Mouse (Mus musculus): ENCODE measurements around the gene Pak7. TPM values are rescaled to one million over a fixed set of nuclear protein-coding genes. Genes with fewer than 3 reads are reported as not detected.
A peak's percentile ranks its signal among the peaks of the same experiment; 100 is the strongest.

Gene Pak7
- polyA plus RNA-seq, 1 experiment from 2014 or later: 34.7 TPM

- H3K9ac ChIP-seq (replicated peaks; ENCODE audit: low read depth, low read length): no peak overlapping the region
- no peak overlapping the region for H3K4me2 ChIP-seq (ENCODE audit: low read length)
- H3K27me3 ChIP-seq (replicated peaks; ENCODE audit: control insufficient read depth, insufficient read depth, low read length): no peaks in the 10 kb centered on the region
- H3K9me3 ChIP-seq (ENCODE audit: control insufficient read depth, low read length): no peaks in the 10 kb centered on the region
- no peaks in the 10 kb centered on the region for H3K4me1 ChIP-seq (replicated peaks; ENCODE audit: control insufficient read depth, insufficient read depth, low read length)
- no peak overlapping the region for H3K27ac ChIP-seq (ENCODE audit: low read length)
- no peaks in the 10 kb centered on the region for H3K36me3 ChIP-seq (ENCODE audit: control insufficient read depth, insufficient read depth)
- no peak for ATAC-seq
- no peak overlapping the region for H3K4me3 ChIP-seq (replicated peaks; ENCODE audit: low read length)
These were observed 249.3 kb downstream of the Pak7 start for GRCm38 (mm10) chr2:136138451-136138850.

- H3K27me3 ChIP-seq (replicated peaks; ENCODE audit: control insufficient read depth, insufficient read depth, low read length): no peaks in the 10 kb centered on the region
- WGBS: 29% methylated on average over 6 of the region's 6 CpGs
- no peak overlapping the region for H3K27ac ChIP-seq (ENCODE audit: low read length)
- no peak overlapping the region for H3K4me3 ChIP-seq (replicated peaks; ENCODE audit: low read length)
- H3K9ac ChIP-seq (replicated peaks; ENCODE audit: low read depth, low read length): no peak overlapping the region
- H3K9me3 ChIP-seq (ENCODE audit: control insufficient read depth, low read length): no peaks in the 10 kb centered on the region
- H3K36me3 ChIP-seq (ENCODE audit: control insufficient read depth, insufficient read depth): no peaks in the 10 kb centered on the region
- H3K4me1 ChIP-seq (replicated peaks; ENCODE audit: control insufficient read depth, insufficient read depth, low read length): peaks cover 3% of the 10 kb centered on the region; the same call in 1 of the 2 replicates
- ATAC-seq: peak; percentile 59; the same call in 1 of the 2 replicates
- H3K4me2 ChIP-seq (ENCODE audit: low read length): no peak overlapping the region
These were observed 265.9 kb downstream of the Pak7 start for GRCm38 (mm10) chr2:136121867-136122266.

GRCm38 (mm10) chr2:136118006-136118405 is 269.8 kb downstream of the Pak7 start:
- H3K9me3 ChIP-seq (ENCODE audit: control insufficient read depth, low read length): no peaks in the 10 kb centered on the region
- no peak overlapping the region for H3K9ac ChIP-seq (replicated peaks; ENCODE audit: low read depth, low read length)
- H3K36me3 ChIP-seq (ENCODE audit: control insufficient read depth, insufficient read depth): no peaks in the 10 kb centered on the region
- no peak overlapping the region for H3K27ac ChIP-seq (ENCODE audit: low read length)
- H3K27me3 ChIP-seq (replicated peaks; ENCODE audit: control insufficient read depth, insufficient read depth, low read length): no peaks in the 10 kb centered on the region
- no peak overlapping the region for H3K4me3 ChIP-seq (replicated peaks; ENCODE audit: low read length)
- 96% methylated on average over 2 of the region's 2 CpGs for WGBS
- peaks cover 3% of the 10 kb centered on the region; the same call in 1 of the 2 replicates for H3K4me1 ChIP-seq (replicated peaks; ENCODE audit: control insufficient read depth, insufficient read depth, low read length)
- ATAC-seq: no peak
- no peak overlapping the region for H3K4me2 ChIP-seq (ENCODE audit: low read length)

GRCm38 (mm10) chr2:136113374-136113773 is 274.4 kb downstream of the Pak7 start:
- H3K9me3 ChIP-seq (ENCODE audit: control insufficient read depth, low read length): no peaks in the 10 kb centered on the region
- H3K9ac ChIP-seq (replicated peaks; ENCODE audit: low read depth, low read length): no peak overlapping the region
- no peaks in the 10 kb centered on the region for H3K36me3 ChIP-seq (ENCODE audit: control insufficient read depth, insufficient read depth)
- no peak overlapping the region for H3K27ac ChIP-seq (ENCODE audit: low read length)
- no peaks in the 10 kb centered on the region for H3K27me3 ChIP-seq (replicated peaks; ENCODE audit: control insufficient read depth, insufficient read depth, low read length)
- H3K4me1 ChIP-seq (replicated peaks; ENCODE audit: control insufficient read depth, insufficient read depth, low read length): peaks cover 14% of the 10 kb centered on the region
- no peak overlapping the region for H3K4me2 ChIP-seq (ENCODE audit: low read length)
- no peak for ATAC-seq
- 71% methylated on average over 6 of the region's 6 CpGs for WGBS
- no peak overlapping the region for H3K4me3 ChIP-seq (replicated peaks; ENCODE audit: low read length)

GRCm38 (mm10) chr2:136109038-136109363 is 278.8 kb downstream of the Pak7 start:
- WGBS: 8% methylated on average over 2 of the region's 2 CpGs
- Histone ChIP-seq H3K4me1 (replicated peaks; ENCODE audit: control insufficient read depth, insufficient read depth, low read length) (peaks cover 24% of the 10 kb centered on the region), H3K9me3 (ENCODE audit: control insufficient read depth, low read length) (no peaks in the 10 kb centered on the region), H3K27ac (ENCODE audit: low read length) (peak overlapping the region; percentile 85), H3K4me3 (replicated peaks; ENCODE audit: low read length) (no peak overlapping the region), H3K27me3 (replicated peaks; ENCODE audit: control insufficient read depth, insufficient read depth, low read length) (no peaks in the 10 kb centered on the region), H3K36me3 (ENCODE audit: control insufficient read depth, insufficient read depth) (no peaks in the 10 kb centered on the region), H3K9ac (replicated peaks; ENCODE audit: low read depth, low read length) (0 out of 2 replicates have a peak overlapping the region, but pooled peaks have one; percentile 22), H3K4me2 (ENCODE audit: low read length) (peak overlapping the region; percentile 25)
- ATAC-seq: peak; percentile 43

GRCm38 (mm10) chr2:136108124-136109037 is 279.4 kb downstream of the Pak7 start:
- Histone ChIP-seq H3K27ac (ENCODE audit: low read length) (peak overlapping the region; percentile 85), H3K4me3 (replicated peaks; ENCODE audit: low read length) (no peak overlapping the region), H3K27me3 (replicated peaks; ENCODE audit: control insufficient read depth, insufficient read depth, low read length) (no peaks in the 10 kb centered on the region), H3K4me2 (ENCODE audit: low read length) (peak overlapping the region; percentile 25), H3K36me3 (ENCODE audit: control insufficient read depth, insufficient read depth) (no peaks in the 10 kb centered on the region), H3K9ac (replicated peaks; ENCODE audit: low read depth, low read length) (0 out of 2 replicates have a peak overlapping the region, but pooled peaks have one; percentile 22), H3K4me1 (replicated peaks; ENCODE audit: control insufficient read depth, insufficient read depth, low read length) (peaks cover 24% of the 10 kb centered on the region), H3K9me3 (ENCODE audit: control insufficient read depth, low read length) (no peaks in the 10 kb centered on the region)
- WGBS: 8% methylated on average over 6 of the region's 6 CpGs
- ATAC-seq: peak; percentile 84

GRCm38 (mm10) chr2:136107597-136107996 is 280.2 kb downstream of the Pak7 start:
- H3K27ac ChIP-seq (ENCODE audit: low read length): peak overlapping the region; percentile 78; the same call in 1 of the 2 replicates
- H3K4me1 ChIP-seq (replicated peaks; ENCODE audit: control insufficient read depth, insufficient read depth, low read length): peaks cover 24% of the 10 kb centered on the region
- H3K9ac ChIP-seq (replicated peaks; ENCODE audit: low read depth, low read length): no peak overlapping the region
- H3K4me3 ChIP-seq (replicated peaks; ENCODE audit: low read length): no peak overlapping the region
- H3K27me3 ChIP-seq (replicated peaks; ENCODE audit: control insufficient read depth, insufficient read depth, low read length): no peaks in the 10 kb centered on the region
- ATAC-seq: peak; percentile 49
- no peaks in the 10 kb centered on the region for H3K36me3 ChIP-seq (ENCODE audit: control insufficient read depth, insufficient read depth)
- no peak overlapping the region for H3K4me2 ChIP-seq (ENCODE audit: low read length)
- H3K9me3 ChIP-seq (ENCODE audit: control insufficient read depth, low read length): no peaks in the 10 kb centered on the region

GRCm38 (mm10) chr2:136097143-136097542 is 290.6 kb downstream of the Pak7 start:
- Histone ChIP-seq H3K4me3 (replicated peaks; ENCODE audit: low read length) (no peak overlapping the region), H3K9ac (replicated peaks; ENCODE audit: low read depth, low read length) (no peak overlapping the region), H3K36me3 (ENCODE audit: control insufficient read depth, insufficient read depth) (0 out of 2 replicates have a peak, but pooled peaks cover 2% of the 10 kb centered on the region), H3K27ac (ENCODE audit: low read length) (no peak overlapping the region), H3K27me3 (replicated peaks; ENCODE audit: control insufficient read depth, insufficient read depth, low read length) (no peaks in the 10 kb centered on the region), H3K4me2 (ENCODE audit: low read length) (no peak overlapping the region), H3K9me3 (ENCODE audit: control insufficient read depth, low read length) (no peaks in the 10 kb centered on the region), H3K4me1 (replicated peaks; ENCODE audit: control insufficient read depth, insufficient read depth, low read length) (no peaks in the 10 kb centered on the region)
- WGBS: 93% methylated on average over 3 of the region's 3 CpGs
- ATAC-seq: no peak

- Histone ChIP-seq H3K9ac (replicated peaks; ENCODE audit: low read depth, low read length) (no peak overlapping the region), H3K4me3 (replicated peaks; ENCODE audit: low read length) (no peak overlapping the region), H3K4me1 (replicated peaks; ENCODE audit: control insufficient read depth, insufficient read depth, low read length) (no peaks in the 10 kb centered on the region), H3K27ac (ENCODE audit: low read length) (no peak overlapping the region), H3K4me2 (ENCODE audit: low read length) (no peak overlapping the region), H3K36me3 (ENCODE audit: control insufficient read depth, insufficient read depth) (0 out of 2 replicates have a peak, but pooled peaks cover 2% of the 10 kb centered on the region), H3K27me3 (replicated peaks; ENCODE audit: control insufficient read depth, insufficient read depth, low read length) (no peaks in the 10 kb centered on the region), H3K9me3 (ENCODE audit: control insufficient read depth, low read length) (no peaks in the 10 kb centered on the region)
- ATAC-seq: no peak
- 72% methylated on average over 2 of the region's 2 CpGs for WGBS
These were observed 291.8 kb downstream of the Pak7 start for GRCm38 (mm10) chr2:136095978-136096377.
